ENCODE assay signal across 13 mouse cellular contexts in the genomic region with DNA sequence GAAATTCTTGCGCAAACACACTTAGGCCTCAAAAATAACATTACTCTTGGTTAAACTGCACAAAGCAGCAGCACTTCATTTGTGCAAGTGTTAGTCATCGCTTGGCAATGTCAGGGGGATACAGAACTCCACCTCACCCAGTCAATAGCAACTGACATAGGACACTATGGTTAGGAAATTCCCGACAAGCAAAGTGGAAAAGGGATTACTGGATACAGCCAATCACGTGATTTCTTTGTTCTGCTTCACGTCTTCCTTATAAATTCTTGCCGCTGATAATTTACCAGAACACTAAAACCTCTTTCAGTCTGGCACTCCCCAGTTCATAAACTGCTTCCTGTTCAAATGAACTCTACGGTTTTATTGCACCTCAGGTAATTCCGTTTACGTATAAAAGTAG.
DNase-seq lines count a peak whose midpoint lies in the region; ATAC-seq and TF ChIP-seq lines count a peak whose summit lies in the region.
"Had no signal": no experiment of that assay in that cellular context is flagged by ENCODE, and none has a peak within 500 bp of the region (broad histone marks: within the 10 kb centered on the region; RNA-seq: fewer than 3 reads in every experiment).

No protein-coding gene starts in this region.

- H3K4me2 ChIP-seq in lung, embryonic 14.5 days, result no peak overlapping the region
- no peak overlapping the region for H3K4me2 ChIP-seq in intestine, embryonic 15.5 days (replicated peaks)
- H3K4me2 ChIP-seq in hindbrain, embryonic 13.5 days, result no peak overlapping the region
- H3K4me2 ChIP-seq: embryonic facial prominence, embryonic 13.5 days had no signal

- H3K4me3 ChIP-seq in lung, embryonic 14.5 days (ENCODE audit: low read depth, low read length), result no peak overlapping the region
- H3K4me3 ChIP-seq in lung, adult 2 months (replicated peaks; ENCODE audit: extremely low read depth, low read depth, low read length), result no peak overlapping the region
- H3K4me3 ChIP-seq in intestine, embryonic 15.5 days (replicated peaks), result no peak overlapping the region
- no peak overlapping the region for H3K4me3 ChIP-seq in hindbrain, embryonic 13.5 days
- H3K4me3 ChIP-seq: embryonic facial prominence, embryonic 13.5 days had no signal

- H3K9me3 ChIP-seq in lung, embryonic 14.5 days (ENCODE audit: low read depth, low read length), result no peaks in the 10 kb centered on the region
- no peaks in the 10 kb centered on the region for H3K9me3 ChIP-seq in intestine, embryonic 15.5 days
- H3K9me3 ChIP-seq in hindbrain, embryonic 13.5 days, result no peaks in the 10 kb centered on the region
- H3K9me3 ChIP-seq: embryonic facial prominence, embryonic 13.5 days had no signal

- H3K27me3 ChIP-seq in lung, embryonic 14.5 days (ENCODE audit: insufficient read depth, low read length), result no peaks in the 10 kb centered on the region
- H3K27me3 ChIP-seq in intestine, embryonic 15.5 days (replicated peaks), result no peaks in the 10 kb centered on the region
- no peaks in the 10 kb centered on the region for H3K27me3 ChIP-seq in hindbrain, embryonic 13.5 days
- H3K27me3 ChIP-seq: embryonic facial prominence, embryonic 13.5 days had no signal

- no peak for TF ChIP-seq POLR2A in lung, adult 2 months (IDR thresholded peaks at IDR 0.05; ENCODE audit: borderline replicate concordance, extremely low read depth, low read depth, low read length)

- H3K27ac ChIP-seq in lung, embryonic 14.5 days (ENCODE audit: low read depth), result no peak overlapping the region
- no peak overlapping the region for H3K27ac ChIP-seq in intestine, embryonic 15.5 days
- no peak overlapping the region for H3K27ac ChIP-seq in hindbrain, embryonic 13.5 days

- WGBS in lung, embryonic 14.5 days, result 70% methylated on average over 9 of the region's 9 CpGs
- WGBS in lung, adult 2 months, result 71% methylated on average over 9 of the region's 9 CpGs
- 45% methylated on average over 9 of the region's 9 CpGs for WGBS in intestine, embryonic 15.5 days
- WGBS in hindbrain, embryonic 13.5 days, result 81% methylated on average over 9 of the region's 9 CpGs

- H3K9ac ChIP-seq in lung, embryonic 14.5 days, result no peak overlapping the region
- H3K9ac ChIP-seq in intestine, embryonic 15.5 days, result no peak overlapping the region
- H3K9ac ChIP-seq in hindbrain, embryonic 13.5 days, result no peak overlapping the region
- H3K9ac ChIP-seq: embryonic facial prominence, embryonic 13.5 days had no signal

- DNase-seq in lung, embryonic 14.5 days, result peak; percentile 56
- DNase-seq in lung, adult 2 months, result no peak
- DNase-seq in adipocyte (ENCODE audit: low spot score), result peak; percentile 34
- peak; percentile 47 for DNase-seq in lung, postnatal 36 days
- DNase-seq in adrenal gland, postnatal 14 days, result no peak
- no peak for DNase-seq in c-Kit-positive CD71-positive TER-119-positive erythroid progenitor cells, embryonic 14.5 days (ENCODE audit: low spot score)
- DNase-seq: cerebellum, postnatal 10 days; layer of hippocampus, adult 9-11 months; liver; thymus, adult 18-20 months had no signal

- no peaks in the 10 kb centered on the region for H3K36me3 ChIP-seq in lung, embryonic 14.5 days (ENCODE audit: insufficient read depth)
- no peaks in the 10 kb centered on the region for H3K36me3 ChIP-seq in intestine, embryonic 15.5 days
- no peaks in the 10 kb centered on the region for H3K36me3 ChIP-seq in hindbrain, embryonic 13.5 days
- H3K36me3 ChIP-seq: embryonic facial prominence, embryonic 13.5 days had no signal

- ATAC-seq in lung, embryonic 14.5 days (ENCODE audit: insufficient read depth), result no peak; the same call in 1 of the 2 replicates
- peak; percentile 81 for ATAC-seq in intestine, embryonic 15.5 days
- no peak for ATAC-seq in hindbrain, embryonic 13.5 days (ENCODE audit: low FRiP score)

- TF ChIP-seq CTCF in lung, embryonic 14.5 days (IDR thresholded peaks at IDR 0.05; ENCODE audit: low read depth), result no peak
- TF ChIP-seq CTCF in lung, adult 2 months (IDR thresholded peaks at IDR 0.05; ENCODE audit: insufficient read depth, low read length), result no peak

- no peaks in the 10 kb centered on the region for H3K4me1 ChIP-seq in lung, embryonic 14.5 days (ENCODE audit: insufficient read depth)
- H3K4me1 ChIP-seq in lung, adult 2 months (ENCODE audit: control insufficient read depth, insufficient read depth, low read length), result peaks cover 2% of the 10 kb centered on the region
- no peaks in the 10 kb centered on the region for H3K4me1 ChIP-seq in intestine, embryonic 15.5 days (replicated peaks)
- no peaks in the 10 kb centered on the region for H3K4me1 ChIP-seq in hindbrain, embryonic 13.5 days (replicated peaks)

Comparison
In these comparisons a context has a peak if more than half of its experiments do, and no peak if none do; other contexts are left out.
1. DNase-seq: peak in lung, embryonic 14.5 days (single experiment), adipocyte (single experiment) and lung, postnatal 36 days (single experiment); none in lung, adult 2 months (single experiment), adrenal gland, postnatal 14 days (single experiment) and c-Kit-positive CD71-positive TER-119-positive erythroid progenitor cells, embryonic 14.5 days (single experiment).